Comparison of ENCODE assay signal across 8 mouse cellular contexts in genomic region chr3:107759929-107760581, GRCm38 (mm10). TPM values are rescaled to one million over a fixed set of nuclear protein-coding genes. Genes with fewer than 3 reads are reported as not detected.
DNase-seq lines count a peak whose midpoint lies in the region; ATAC-seq and TF ChIP-seq lines count a peak whose summit lies in the region.

Gene Csf1 (minus strand): TSS chr3:107760469.

- in situ Hi-C loops in ES-E14 (cut with MboI; ENCODE audit: low sequenced_read_pairs in 2 of 2, unreplicated experiment in 2 of 2): no loop called here

- H3K27ac ChIP-seq in ES-E14 (ENCODE audit: insufficient read depth, low read depth, low read length, poor library complexity, severe bottlenecking): no peak within 1 kb of the TSS
- H3K27ac ChIP-seq in cerebellum, adult 2 months (ENCODE audit: insufficient read depth, low read length): peak within 1 kb of the TSS; percentile 82
- H3K27ac ChIP-seq in hindbrain, embryonic 10.5 days: peak within 1 kb of the TSS; percentile 91
- peak within 1 kb of the TSS; percentile 88 for H3K27ac ChIP-seq in lung, postnatal 0 days (ENCODE audit: low read length)

- H3K27me3 ChIP-seq in cerebellum, adult 2 months (ENCODE audit: control insufficient read depth, insufficient read depth, low read length): no peaks in the 10 kb centered on the region
- peaks cover 23% of the 10 kb centered on the region for H3K27me3 ChIP-seq in hindbrain, embryonic 10.5 days (ENCODE audit: insufficient read depth, poor library complexity, severe bottlenecking)
- H3K27me3 ChIP-seq in lung, postnatal 0 days (replicated peaks; ENCODE audit: insufficient read depth, low read length): no peaks in the 10 kb centered on the region

- ATAC-seq in lung, postnatal 0 days: peak; percentile 90

- H3K9me3 ChIP-seq in ES-E14 (ENCODE audit: control insufficient read depth, insufficient read depth, low read depth, low read length): no peaks in the 10 kb centered on the region
- H3K9me3 ChIP-seq in hindbrain, embryonic 10.5 days: no peaks in the 10 kb centered on the region
- H3K9me3 ChIP-seq in lung, postnatal 0 days (ENCODE audit: low read length): no peaks in the 10 kb centered on the region

- DNase-seq in ES-E14 (ENCODE audit: low read depth, low spot score): peak; percentile 29
- DNase-seq in cerebellum, adult 2 months: peak; percentile 79 to 84
- DNase-seq in frontal cortex, adult 2 months (ENCODE audit: extremely low spot score in 1 of 2, low spot score in 1 of 2): peak in 1 of 2 experiments; percentile 61
- DNase-seq in hindbrain, embryonic 10.5 days (ENCODE audit: low spot score): peak; percentile 81
- DNase-seq in layer of hippocampus, adult 9-11 months: peak; percentile 91
- peak; percentile 90 for DNase-seq in lung, postnatal 0 days (ENCODE audit: low spot score)
- peak; percentile 76 for DNase-seq in ovary, postnatal 14 days (ENCODE audit: low spot score)
- DNase-seq in thymus, postnatal 14 days: peak; percentile 43

- H3K4me1 ChIP-seq in ES-E14 (ENCODE audit: control insufficient read depth in 2 of 2, insufficient read depth in 2 of 2, low read length in 2 of 2, poor library complexity in 1 of 2): no peaks in the 10 kb centered on the region
- peaks cover 28% of the 10 kb centered on the region for H3K4me1 ChIP-seq in cerebellum, adult 2 months (ENCODE audit: control insufficient read depth, insufficient read depth, low read length)
- H3K4me1 ChIP-seq in hindbrain, embryonic 10.5 days (replicated peaks): peaks cover 44% of the 10 kb centered on the region
- H3K4me1 ChIP-seq in lung, postnatal 0 days (ENCODE audit: insufficient read depth, low read depth, low read length): peaks cover 8% of the 10 kb centered on the region; the same call in 1 of the 2 replicates

- peak; percentile 54; the same call in 1 of the 2 replicates for TF ChIP-seq EP300 in lung, postnatal 0 days (IDR thresholded peaks at IDR 0.05)

- H3K9ac ChIP-seq in ES-E14 (ENCODE audit: insufficient read depth, low read depth, low read length, poor library complexity, severe bottlenecking): peak within 1 kb of the TSS; percentile 49
- peak within 1 kb of the TSS; percentile 74 for H3K9ac ChIP-seq in lung, postnatal 0 days (replicated peaks; ENCODE audit: low read depth)

- under 1% methylated on average over 49 of the region's 56 CpGs for WGBS in cerebellum, adult 2 months
- under 1% methylated on average over 56 of the region's 56 CpGs for WGBS in hindbrain, embryonic 10.5 days
- WGBS in lung, postnatal 0 days: 1% methylated on average over 51 of the region's 56 CpGs

- no peak for TF ChIP-seq POLR2A in cerebellum, adult 2 months (IDR thresholded peaks at IDR 0.05; ENCODE audit: borderline replicate concordance, insufficient read depth, low read length)

- peak within 1 kb of the TSS; percentile 60 to 67 for H3K4me3 ChIP-seq in ES-E14 (ENCODE audit: insufficient read depth in 1 of 2, low read depth in 1 of 2, low read length in 2 of 2, poor library complexity in 1 of 2, severe bottlenecking in 1 of 2)
- H3K4me3 ChIP-seq in cerebellum, adult 2 months (replicated peaks; ENCODE audit: insufficient read depth, low read depth, low read length): peak within 1 kb of the TSS; percentile 68
- peak within 1 kb of the TSS; percentile 66 for H3K4me3 ChIP-seq in hindbrain, embryonic 10.5 days
- H3K4me3 ChIP-seq in lung, postnatal 0 days (ENCODE audit: low read depth, low read length): peak within 1 kb of the TSS; percentile 74

- no peak for TF ChIP-seq CTCF in cerebellum, adult 2 months (IDR thresholded peaks at IDR 0.05; ENCODE audit: borderline replicate concordance, insufficient read depth, low read depth, low read length)
- TF ChIP-seq CTCF in lung, postnatal 0 days (IDR thresholded peaks at IDR 0.05): peak; percentile 52

- H3K4me2 ChIP-seq in lung, postnatal 0 days (replicated peaks; ENCODE audit: low read depth, low read length): peak within 1 kb of the TSS; percentile 79

- H3K36me3 ChIP-seq in ES-E14 (ENCODE audit: control insufficient read depth, insufficient read depth, low read length, poor library complexity, severe bottlenecking): no peaks in the 10 kb centered on the region
- no peaks in the 10 kb centered on the region for H3K36me3 ChIP-seq in hindbrain, embryonic 10.5 days
- no peaks in the 10 kb centered on the region for H3K36me3 ChIP-seq in lung, postnatal 0 days (ENCODE audit: insufficient read depth, low read length)

TF ChIP-seq in ES-E14, 5 proteins besides CTCF, POLR2A, EP300 and RAD21:
- TF ChIP-seq HCFC1 (IDR thresholded peaks at IDR 0.05; ENCODE audit: borderline replicate concordance, insufficient read depth, low read length): no peak
- TF ChIP-seq CHD2 (IDR thresholded peaks at IDR 0.05; ENCODE audit: low read depth, low read length): no peak
- no peak for TF ChIP-seq ZC3H11A (IDR thresholded peaks at IDR 0.05; ENCODE audit: borderline replicate concordance, low read depth, low read length)
- no peak for TF ChIP-seq MAFK (IDR thresholded peaks at IDR 0.05; ENCODE audit: insufficient read depth, low read depth, low read length)
- no peak for TF ChIP-seq ZNF384 (IDR thresholded peaks at IDR 0.05; ENCODE audit: low read depth, low read length)
TF ChIP-seq in ES-E14: peak in this region for 0.

RNA-seq across cellular contexts. Expression of gene Csf1, which starts in this region (rescaled TPM):
- total RNA-seq in ES-E14 (2012; rRNA removed): 13.1 and 34.0 TPM in 2 replicates
- 18.3 and 20.9 TPM in 2 replicates for polyA plus RNA-seq in cerebellum, adult 2 months (2012; rRNA removed)
- 14.1 and 14.5 TPM in 2 replicates for polyA plus RNA-seq in frontal cortex, adult 2 months (2012; rRNA removed)
- 7.2 TPM in 2 replicates for polyA plus RNA-seq in hindbrain, embryonic 10.5 days (2016; fragmentation: Nextera tagmentation; extraction: Ambion mirVana)
- 10.9 and 14.3 TPM in 2 replicates for polyA plus RNA-seq in lung, postnatal 0 days (2015; fragmentation: Nextera tagmentation; extraction: Ambion mirVana)
